Mouse (Mus musculus): ENCODE data around the gene Btbd2.
A peak's percentile ranks its signal among the peaks of the same experiment; 100 is the strongest.
"Not testable (repeated sequence)": the region's sequence is repeated elsewhere in the genome, so short reads cannot be mapped to it uniquely, and the experiment has no call there.

Btbd2 gene

DNA sequence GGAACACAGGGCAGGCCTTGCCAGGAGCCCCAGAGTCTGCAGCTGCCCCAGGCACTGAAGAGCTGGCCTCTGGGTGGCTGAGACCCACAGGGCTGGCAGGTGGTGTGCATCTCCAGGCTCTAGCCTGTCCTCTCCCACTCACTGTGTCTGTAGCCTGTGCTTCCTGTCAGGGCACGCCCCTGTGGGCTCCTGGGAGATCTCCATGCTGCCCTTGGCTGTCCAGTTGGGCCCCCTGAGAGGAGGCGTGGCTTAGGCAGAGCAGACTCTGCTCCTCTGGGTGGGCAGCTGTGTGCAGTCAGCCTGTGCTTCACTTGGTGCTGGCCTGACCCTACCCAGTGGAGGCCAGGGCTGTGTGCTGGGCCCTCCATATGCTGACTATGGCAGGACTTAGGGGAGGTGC lies 29.2 kb downstream of the Btbd2 start:
- no peak for DNase-seq

GRCm38 (mm10) chr10:80625764-80626163 lies 31.1 kb downstream of the Btbd2 start:
- DNase-seq, result no peak

DNA sequence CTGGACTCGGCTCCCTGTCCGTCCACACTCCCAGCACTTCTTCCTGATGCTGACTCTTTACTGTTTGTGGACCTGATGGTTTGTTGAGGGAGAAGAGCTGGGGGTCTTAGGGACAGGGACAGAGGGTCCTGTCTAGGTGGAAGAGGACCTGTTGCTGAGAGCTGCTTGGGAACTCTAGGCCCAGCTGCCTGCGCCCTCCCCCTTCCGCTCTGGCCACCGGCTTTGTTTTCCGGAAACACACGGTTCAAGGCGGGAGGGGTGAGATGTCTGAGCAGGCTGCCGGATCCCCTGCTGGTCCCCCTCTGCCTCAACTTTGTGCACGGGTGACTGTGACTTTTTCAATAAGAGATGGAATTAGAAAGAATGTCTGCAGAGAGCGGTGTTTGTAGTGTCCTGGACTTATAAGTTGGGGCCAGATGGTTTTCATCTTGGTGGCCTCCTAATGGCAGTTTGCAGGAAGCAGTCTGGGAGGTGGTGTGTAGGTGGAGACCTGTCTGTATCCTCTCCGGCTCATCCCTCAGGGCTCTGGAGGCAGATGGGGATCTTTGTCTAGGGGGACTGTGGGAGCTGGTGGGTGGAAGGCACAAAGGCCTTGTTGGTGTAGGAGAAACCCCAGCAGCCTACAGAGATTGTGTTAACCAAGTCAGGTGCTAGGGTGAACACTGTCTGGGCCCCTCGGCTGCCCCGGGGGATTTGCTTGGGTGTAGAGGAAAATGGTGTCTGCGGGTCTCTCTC lies 33.2 kb downstream of the Btbd2 start:
- DNase-seq, result peak; percentile 84

- DNase-seq, result peak; percentile 92
These were observed 34.0 kb downstream of the Btbd2 start, which contains the start of gene Csnk1g2 for GRCm38 (mm10) chr10:80622661-80623456. Csnk1g2 (plus strand) TSS chr10:80622838.

GRCm38 (mm10) chr10:80621940-80622660 lies 34.8 kb downstream of the Btbd2 start:
- DNase-seq, result peak; percentile 100

DNA sequence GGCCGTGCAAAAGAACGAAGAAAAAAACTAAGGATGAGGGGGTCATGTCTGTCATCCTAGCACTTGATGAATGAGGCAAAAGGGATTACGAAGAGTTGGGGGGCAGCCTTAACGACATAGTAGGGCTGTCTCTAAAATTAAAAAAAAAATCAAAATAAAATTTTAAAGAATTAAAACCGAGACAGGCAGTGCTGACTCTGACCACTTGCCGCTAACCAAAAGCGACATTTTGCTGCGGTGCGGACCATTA lies 35.3 kb downstream of the Btbd2 start:
- DNase-seq, result no peak

- no peak for DNase-seq
These were observed 35.8 kb downstream of the Btbd2 start for GRCm38 (mm10) chr10:80620796-80621689.

DNA sequence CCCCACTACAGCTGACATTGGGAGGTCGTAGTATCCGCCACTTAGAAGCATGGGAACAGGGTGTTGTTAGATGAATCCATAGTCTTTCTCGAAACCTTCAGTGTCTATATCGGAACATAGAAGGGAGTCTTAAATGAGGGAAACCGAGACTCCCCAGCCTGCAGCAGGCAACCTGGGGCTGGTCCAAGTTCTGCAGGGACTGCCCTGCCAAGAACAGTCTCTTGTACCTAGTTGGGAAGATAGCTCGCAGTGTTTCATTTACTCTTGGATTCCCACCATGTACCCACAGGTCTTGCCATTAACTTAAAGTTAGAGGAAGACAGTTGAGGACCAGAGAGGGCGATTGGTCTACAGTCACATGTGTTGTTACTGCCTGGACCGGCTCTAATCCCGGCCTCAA lies 36.5 kb downstream of the Btbd2 start:
- no peak for DNase-seq

- DNase-seq, result no peak
These were observed 37.2 kb downstream of the Btbd2 start for GRCm38 (mm10) chr10:80619465-80620244.

- DNase-seq, result peak; percentile 73
These were observed 38.7 kb downstream of the Btbd2 start for GRCm38 (mm10) chr10:80618181-80618580.

GRCm38 (mm10) chr10:80614351-80614750 lies 42.5 kb downstream of the Btbd2 start:
- DNase-seq, result peak; percentile 56

DNA sequence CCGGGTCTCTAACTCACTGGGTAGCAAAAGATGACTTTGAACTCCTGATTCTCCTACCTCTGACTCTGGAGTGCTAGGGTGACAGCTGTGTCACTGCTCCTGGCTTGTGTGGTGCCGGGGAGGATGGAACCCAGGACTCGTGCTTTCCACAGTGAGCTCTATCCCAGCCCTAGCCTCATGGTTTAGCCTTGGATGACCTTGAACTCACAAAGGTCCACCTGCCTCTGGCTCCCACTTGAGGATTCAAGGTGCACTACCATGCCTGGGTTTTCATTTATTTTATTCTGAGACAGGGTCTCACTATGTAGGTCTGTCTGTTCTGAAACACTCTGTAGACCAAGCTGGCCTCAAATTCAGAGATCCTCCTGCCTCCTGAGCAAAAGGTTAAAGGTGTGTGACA lies 43.0 kb downstream of the Btbd2 start:
- no peak for DNase-seq

- no peak for DNase-seq
These were observed 45.0 kb downstream of the Btbd2 start for GRCm38 (mm10) chr10:80611905-80612304.

DNA sequence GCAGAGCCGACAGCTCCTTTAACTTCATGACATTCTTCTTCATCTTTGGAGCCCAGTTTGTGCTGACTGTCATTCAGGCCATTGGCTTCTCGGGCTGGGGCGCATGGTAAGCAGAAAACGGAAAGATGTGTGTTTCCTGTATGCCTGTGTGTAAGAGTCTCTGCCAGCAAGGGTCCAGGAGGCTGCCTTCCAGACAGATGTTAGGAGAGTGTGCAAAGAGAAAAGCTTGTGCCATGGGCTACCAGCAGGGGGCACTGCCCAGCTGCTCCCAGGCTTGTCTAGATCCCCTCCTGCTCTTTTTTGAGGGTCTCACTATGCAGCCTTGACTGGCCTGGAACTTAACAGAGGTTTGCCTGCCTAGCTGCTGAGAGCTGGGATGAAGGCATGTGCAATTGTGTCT lies 45.8 kb downstream of the Btbd2 start:
- DNase-seq, result peak; percentile 90

DNA sequence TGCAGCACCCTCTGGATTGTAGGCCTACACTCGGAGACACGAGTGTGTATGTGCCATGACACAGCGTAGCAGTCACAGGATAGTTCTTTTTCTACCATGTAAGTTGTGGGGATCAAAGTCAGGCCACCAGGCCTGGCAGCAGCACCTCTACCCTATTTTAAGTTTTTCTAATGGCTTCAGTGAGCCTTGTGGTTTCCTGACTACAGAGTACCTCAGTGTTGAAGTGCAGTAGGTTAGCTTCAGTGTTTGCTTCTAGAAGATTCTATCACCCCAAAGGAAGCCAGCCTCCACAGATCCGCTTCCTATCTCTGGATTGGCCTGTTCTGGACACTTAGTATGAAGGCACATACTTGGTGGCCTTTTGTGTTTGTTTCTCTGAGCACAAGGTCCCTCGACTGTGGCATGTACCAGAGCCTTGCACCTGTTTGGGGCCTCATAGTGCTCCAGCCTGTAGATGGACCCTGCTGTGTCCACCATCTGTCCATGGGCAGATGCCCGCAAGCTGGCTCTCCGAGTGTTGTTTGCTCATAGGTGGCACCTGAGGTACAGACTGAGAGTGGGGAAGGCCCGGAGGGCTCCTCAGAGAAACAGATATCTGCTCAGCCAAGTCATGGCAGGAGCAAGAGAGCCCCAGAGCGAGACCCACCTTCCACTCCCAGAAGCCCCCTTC lies 46.6 kb downstream of the Btbd2 start:
- DNase-seq, result no peak

DNA sequence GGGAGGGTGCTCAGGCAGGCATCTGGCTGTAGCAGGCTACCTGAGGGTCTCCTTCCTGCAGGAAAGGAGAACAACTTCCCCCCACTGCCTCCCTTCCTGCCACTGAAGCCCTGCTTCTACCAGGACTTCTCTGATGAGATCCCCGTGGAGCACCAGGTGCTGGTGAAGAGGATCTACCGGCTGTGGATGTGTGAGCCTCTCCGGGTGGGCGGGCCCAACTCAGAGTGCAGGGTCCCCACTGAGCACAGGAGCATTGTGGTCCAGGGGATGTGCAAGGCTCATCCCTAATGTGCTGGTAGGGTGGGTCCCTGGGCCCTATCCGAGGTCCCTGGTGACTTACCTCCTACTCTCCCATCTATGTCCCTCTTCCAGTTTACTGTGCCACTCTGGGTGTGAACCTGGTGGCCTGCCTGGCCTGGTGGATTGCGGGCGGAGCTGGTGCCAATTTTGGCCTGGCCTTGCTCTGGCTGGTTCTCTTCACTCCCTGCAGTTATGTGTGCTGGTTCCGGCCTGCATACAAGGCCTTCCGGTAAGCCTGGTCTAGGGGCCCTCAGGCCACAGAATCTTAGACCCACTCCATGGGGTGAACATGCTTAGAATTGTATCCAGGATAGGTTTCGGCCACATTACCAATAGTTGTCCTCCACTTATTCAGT lies 47.5 kb downstream of the Btbd2 start:
- DNase-seq, result no peak

DNA sequence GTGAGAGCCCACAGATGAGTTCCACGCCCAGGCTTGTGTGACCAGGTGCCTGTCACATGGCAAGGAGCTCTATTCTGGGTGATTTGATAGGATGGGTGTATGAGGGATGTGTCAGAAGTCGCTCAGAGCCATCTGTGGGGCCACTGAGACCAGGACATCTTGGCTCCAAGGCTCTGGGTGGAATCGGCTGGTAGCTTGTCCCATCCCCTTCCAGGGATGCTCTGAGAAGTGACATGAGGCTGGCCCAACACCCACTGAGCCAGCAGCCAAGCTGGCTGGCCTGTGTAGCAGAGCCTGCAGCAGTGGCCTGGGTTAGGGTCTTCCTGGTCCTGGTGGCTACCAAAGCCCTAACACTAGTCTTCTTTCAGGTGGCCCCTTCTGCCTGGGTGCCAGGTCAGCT lies 48.4 kb downstream of the Btbd2 start:
- no peak for DNase-seq

- DNase-seq, result no peak
These were observed 50.0 kb downstream of the Btbd2 start for GRCm38 (mm10) chr10:80606737-80607350.

GRCm38 (mm10) chr10:80606306-80606705 lies 50.6 kb downstream of the Btbd2 start:
- DNase-seq, result peak; percentile 67

GRCm38 (mm10) chr10:80605721-80606120 lies 51.1 kb downstream of the Btbd2 start, which contains the start of gene Gm49322:
Gm49322 (plus strand) TSS chr10:80606021.
- not testable (repeated sequence) for DNase-seq
